Mouse (Mus musculus) gastrocnemius, adult 8-10 months (tissue): ENCODE measurements around the gene Afm. TPM values are rescaled to one million over a fixed set of nuclear protein-coding genes. Genes with fewer than 3 reads are reported as not detected.

ENCODE experiments used
- DNase-seq, 2 experiments: peaks; one replicate each; pipeline ENCODE4 v3.0.0; 2022; ENCODE audit warnings: low spot score in 2 of 2
- total RNA-seq, 4 experiments: library from RNA; stranded (reverse); gene quantifications; 2 replicates each; pipeline ENCODE4 v1.2.4; 2022

Afm gene
- total RNA-seq, 4 experiments from 2014 or later = 0.16 TPM; not detected in 3

DNA sequence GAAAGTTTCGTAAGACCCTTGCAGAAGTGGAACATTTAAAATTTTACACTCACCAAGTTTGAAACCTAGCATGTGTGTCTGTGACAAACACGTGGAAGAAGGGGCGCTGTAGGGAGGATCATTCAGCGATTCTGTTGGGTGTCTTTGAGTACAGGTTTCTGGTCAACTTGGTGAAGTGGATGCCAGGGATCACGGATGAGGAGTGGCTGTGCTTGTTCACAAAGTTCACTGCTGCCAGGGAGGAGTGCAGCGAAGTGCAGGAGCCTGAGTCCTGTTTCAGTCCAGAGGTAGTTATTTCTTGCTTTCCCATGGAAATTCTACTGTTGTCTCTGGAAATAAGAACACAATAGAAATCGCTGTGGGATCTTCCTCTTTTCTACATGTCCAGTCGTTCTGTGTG is 32.5 kb downstream of the Afm start:
- no peak for DNase-seq

DNA sequence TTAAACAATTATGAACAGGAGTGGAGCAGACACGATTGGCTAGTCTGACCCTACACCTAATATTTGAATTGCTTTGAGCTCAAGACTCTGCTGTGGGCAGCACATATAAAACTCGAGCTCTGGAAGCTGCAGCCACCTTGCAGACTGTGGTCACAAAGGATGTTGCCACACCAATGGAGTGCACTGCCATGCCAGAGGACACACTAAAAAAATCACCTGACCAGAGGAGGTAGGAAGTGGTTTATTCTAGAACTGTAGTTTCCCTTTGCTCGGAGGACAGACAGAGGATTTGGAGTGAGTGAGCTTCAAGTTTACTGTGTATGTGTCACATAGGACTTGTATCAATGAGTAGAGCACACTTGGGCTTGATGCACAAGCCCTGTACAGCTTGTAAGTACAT is 37.3 kb downstream of the Afm start:
- no peak for DNase-seq

DNA sequence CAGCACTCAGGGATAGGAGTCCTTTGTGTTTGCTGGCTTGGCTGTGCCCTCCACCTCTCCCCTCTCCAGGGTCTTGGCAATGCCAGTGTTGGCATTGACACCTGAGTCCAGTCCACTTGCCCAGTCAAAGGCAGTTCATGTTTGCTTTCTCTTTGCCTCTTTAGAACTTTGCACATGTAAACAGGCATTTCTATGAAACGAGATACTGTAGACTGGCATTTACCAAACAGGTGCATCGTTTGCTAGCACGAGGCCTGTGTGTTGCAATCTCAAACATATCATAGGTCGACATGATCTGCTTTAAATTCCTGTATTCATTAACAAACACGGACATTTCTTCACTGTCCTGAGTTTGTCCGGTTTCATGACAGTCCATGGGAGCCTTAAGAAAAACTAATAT is 42.0 kb downstream of the Afm start, which contains the start of gene 5830473C10Rik:
Gene 5830473C10Rik (plus strand): TSS at position 365 of the 400 bp plus-strand sequence.
- DNase-seq = no peak

DNA sequence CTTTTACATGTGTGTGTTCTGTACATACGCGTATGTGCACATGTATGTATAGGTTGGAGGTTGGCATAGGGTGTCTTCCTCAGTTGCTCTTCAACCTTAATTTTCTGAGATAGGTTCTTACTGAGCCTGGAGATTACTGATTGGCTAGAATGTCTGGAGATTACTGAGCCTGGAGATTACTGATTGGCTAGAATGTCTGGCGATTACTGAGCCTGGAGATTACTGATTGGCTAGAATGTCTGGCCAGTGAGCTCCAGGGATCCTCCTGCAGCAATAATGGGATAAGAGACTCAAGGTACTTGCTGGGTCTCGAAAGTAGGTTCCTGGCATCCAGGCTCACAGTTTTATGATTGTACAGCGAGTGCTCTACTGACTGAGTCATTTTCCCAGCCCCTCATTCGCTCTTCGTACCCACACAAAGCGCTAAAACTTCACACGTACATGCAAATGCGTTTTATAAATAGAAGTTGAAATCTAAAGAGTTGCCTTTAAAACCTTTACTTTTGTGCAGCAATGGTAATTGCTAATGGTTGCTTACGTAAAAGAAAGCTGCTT is 43.1 kb downstream of the Afm start:
- DNase-seq = no peak

DNA sequence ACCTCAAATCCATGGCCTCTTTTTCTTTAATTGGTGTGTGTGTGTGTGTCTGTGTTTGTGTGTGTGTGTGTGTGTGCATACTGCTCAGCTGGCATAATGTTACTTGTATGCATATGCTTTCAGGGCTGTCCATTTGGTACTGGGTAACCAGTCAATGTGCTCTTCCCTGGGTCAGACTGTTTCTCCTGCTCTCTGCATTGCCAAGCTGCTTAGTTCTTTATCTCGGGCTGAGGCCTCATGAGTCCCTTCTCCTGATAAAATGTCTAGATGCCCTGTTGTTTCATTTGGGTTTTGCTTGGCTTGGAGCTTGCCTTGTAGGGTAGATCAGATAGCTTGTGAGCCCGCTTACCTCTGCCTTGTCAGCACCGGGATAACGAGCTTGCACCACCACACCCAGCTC is 44.1 kb downstream of the Afm start:
- no peak for DNase-seq

DNA sequence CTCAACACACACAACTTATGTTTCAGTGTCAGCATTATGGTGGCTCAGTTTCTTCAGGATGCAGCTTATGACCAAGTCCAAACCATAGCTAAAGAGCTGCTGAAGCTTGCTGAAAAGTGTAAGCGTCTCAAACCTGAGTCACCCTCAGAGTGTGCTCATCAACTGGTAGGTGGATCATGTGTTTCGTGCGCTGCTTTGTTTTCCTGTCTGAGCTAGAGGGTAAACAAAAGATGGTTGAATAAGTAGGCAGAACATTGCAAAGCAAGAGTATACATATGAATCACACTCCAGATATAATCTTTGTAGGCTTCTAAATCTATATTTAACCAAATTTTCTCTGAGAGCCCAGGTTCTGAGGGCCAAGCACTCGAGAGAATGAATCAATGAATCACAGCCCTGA is 45.4 kb downstream of the Afm start:
- no peak for DNase-seq

DNA sequence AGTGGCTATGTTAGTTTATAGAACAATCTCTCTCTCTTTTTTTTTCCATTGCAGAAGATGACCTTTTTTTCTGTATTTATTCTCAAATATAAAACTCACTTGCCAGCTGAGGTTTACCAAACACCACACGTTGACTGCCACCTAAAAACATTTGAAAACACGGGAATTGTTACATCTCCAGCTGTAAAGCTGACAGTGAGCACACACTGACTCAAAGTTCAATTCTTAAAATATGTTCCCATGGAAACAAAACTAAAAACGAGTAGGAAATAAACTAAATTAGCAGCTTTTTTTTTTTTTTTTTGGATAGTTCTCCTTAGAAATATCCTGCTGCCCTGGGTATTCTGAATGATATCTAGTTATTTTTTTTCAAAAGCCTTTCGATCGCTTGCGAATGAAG is 46.5 kb downstream of the Afm start:
- no peak for DNase-seq

DNA sequence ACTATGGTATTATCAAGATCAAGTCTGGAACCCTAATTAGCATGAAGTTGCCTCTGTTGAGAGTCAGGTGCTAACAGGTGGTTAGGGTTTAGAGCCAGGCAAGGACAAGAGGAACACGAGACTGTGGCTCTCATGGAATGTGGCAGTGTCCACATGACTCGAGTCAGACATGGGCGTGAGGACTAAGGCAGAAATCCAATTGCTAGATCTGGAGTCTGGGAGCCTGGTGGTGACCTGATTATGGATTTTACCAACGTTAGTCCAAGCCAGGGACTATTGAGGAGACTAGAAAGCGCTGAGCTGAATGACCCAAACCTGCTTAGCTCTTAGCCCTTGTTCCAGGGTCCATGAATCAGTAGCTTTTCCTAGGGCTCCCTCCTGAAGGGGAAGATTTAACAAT is 49.1 kb downstream of the Afm start:
- no peak for DNase-seq

DNA sequence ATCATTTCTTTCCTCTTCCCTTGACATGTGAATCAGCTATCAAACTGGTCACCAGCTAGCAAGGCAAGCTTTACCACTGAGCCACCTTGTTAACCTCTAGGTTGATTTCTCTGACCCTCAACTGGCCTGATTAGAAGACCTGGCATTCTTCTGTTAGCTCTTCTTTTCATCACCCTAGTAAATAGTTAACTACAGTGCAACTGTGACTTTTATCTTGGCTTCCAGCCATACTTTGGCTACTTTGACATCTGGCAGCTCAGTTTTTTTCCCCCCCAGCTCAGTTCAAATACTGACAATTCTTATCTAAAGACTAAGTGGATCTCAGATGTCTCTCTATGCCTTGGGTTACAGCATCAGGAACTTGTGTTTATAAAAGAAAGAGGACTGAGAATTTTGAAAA is 49.6 kb downstream of the Afm start:
- no peak for DNase-seq

DNA sequence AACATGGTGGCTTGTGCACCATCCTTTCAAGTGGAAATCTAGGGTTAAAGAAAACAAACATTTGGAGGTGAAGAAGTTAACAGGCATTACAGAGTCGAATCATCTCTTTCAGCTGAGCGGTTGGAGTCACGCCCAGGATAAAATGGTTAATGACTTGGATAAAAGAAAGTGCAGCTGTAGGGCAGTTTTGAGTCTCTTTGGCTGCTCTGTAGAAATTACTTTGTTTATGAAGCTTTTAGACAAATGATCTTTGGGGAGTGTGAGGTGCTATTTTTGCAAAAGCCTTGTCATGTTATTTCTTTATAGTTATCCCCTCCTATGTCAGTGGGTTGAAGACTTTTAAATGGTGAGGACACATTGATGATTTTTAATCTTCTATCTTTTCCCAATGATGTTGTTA is 52.5 kb downstream of the Afm start:
- DNase-seq = no peak

DNA sequence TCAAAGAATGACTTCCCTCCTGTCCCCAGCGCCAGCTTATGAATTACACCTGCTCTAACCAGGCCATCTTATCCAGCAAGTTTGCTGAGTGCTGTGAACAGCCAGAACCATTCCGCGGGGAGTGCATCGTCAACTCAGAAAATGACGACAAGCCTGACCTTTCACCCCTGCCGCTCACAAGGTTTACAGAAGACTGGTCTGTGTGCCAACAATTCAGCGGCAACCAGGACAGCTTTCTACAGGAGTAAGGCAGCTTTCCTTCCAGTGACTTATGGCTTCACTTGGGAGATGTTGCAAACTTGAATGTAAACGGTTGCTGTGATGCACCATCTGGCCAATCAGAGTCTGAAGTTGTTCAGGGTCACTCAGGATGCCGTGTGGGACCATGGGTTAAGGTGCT is 59.0 kb downstream of the Afm start:
- DNase-seq = no peak

DNA sequence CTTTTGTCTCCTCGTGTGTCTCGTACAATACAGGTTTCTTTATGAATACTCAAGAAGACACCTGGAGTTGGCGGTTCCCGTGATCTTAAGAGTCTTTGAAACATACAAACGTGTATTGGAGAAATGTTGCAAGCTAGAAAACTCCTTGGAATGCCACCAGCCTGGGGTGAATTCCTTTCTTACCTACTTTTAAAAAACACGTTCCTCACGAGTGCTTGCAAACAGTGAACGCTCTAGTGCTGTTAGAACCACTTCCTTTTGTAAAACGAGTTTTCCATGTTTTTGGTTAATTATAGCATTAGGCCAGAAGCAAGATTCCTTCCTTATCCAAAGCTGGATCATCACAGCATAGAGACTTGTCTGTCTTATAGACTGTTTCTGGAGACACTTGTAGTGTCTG is 60.8 kb downstream of the Afm start:
- no peak for DNase-seq

DNA sequence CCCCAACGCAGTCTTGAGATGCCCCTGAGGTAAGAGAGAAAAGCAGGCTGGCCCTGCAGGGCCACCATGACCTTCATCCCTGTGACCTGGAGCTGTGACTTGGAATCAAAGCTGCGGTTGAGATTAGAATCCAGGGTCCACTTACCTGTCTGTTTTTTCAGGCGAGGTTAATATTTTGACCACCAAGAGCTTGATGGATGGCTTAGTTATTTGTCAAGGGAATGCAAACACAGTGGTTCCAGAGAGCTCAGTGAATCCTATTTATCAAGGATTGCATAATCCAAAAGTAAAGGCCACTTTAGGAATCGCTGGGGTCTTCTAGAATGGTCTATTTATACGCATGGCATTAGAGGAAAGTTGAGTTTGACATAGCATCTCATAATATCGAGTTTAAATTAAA is 63.4 kb downstream of the Afm start:
- no peak for DNase-seq

DNA sequence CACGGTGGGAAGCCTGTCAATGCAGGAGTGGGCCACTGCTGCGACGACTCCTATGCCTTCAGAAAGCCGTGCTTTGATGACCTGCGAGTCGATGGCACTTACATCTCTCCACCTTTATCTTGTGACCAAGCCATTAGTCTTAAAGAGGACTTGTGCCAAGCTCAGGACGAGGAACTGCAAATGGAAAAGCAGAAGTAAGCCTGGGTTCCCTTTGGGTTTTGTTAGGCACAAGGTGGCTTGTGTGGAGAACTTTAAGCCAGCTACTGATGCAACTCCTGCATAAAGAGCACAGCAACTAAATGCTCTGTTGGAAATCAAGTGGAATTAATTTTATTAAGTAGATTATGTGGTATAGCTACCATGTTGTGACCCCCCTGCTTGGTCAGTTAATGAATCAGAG is 66.1 kb downstream of the Afm start:
- DNase-seq = no peak

DNA sequence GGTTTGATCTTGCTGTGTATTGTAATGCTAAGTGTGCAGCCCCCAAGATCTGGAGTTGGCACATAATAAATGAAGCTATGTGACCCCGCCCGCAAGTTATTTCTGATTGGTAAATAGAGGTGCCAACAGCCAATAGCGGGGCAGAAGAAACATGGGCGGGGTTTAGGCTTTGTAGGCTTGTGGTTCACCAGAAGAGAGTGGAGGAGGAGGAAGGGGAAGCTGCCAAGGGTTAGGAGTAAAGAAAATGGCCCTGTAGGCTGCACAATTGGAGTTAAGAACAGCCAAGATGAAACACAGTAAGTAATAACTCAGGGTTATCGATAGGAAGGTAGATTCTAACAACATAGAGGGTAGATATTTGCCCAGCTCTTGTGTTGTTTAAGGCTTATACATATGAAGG is 67.8 kb downstream of the Afm start:
- no peak for DNase-seq

DNA sequence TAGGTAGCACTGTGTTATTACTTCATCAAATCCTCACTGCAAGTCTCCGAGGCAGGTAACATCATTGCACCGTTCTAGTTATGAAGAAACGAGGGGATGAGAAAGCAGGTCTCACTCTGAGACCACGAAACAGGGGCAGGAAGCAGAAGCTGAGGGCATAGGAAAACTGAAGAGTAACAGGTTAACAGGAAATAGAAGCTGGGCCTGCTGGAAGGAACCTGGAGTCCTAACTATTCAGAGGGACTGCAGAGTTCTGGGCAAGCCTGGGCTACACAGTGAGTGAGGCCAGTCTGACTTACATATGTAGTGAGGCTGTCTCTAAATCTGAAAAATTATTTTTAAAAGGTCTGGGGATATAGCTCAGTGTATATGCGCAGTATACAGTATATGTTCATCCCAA is 69.4 kb downstream of the Afm start:
- DNase-seq = no peak

DNA sequence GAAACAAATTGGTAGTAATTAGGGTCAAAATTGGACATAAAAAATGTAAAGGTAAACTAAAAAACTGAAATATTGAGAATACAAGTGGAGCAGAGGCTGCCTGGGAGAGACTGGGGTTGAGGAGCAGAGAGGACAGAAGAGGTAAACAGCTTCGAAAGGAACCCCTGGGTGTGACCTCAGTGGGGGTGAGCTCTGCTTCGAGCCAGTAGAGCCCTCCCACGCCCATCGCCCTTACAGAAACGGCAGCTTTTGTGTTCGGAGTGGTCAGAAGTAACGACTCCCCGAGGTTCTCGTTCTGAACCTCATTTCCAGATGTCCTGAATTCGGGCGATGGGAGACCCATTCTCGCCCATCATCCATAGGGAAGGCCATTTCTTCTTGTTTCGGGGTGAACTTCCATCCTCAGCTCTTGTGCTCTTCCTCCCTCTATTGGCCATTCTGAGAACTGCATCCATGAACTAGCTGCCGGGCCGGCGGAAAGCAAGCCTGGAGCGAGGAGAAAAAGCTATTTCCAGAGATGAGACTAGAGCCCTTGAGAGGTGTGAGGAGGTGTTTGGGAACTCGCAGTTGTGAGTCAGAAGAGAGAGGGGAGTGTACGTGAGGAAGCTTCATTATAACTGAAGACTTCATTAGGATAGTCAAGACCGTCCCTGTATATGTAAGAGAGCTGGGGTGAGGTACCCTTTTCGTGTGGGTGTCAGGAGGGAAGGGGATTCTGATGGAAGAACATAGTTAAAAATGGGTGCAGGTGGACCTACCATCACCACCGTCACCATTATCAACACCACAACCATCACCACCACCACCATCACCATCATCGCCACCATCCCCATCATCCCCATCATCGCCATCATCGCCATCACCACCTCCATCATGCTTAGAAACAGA is 70.2 kb downstream of the Afm start:
- peak in 1 of 2 experiments; percentile 22 for DNase-seq

DNA sequence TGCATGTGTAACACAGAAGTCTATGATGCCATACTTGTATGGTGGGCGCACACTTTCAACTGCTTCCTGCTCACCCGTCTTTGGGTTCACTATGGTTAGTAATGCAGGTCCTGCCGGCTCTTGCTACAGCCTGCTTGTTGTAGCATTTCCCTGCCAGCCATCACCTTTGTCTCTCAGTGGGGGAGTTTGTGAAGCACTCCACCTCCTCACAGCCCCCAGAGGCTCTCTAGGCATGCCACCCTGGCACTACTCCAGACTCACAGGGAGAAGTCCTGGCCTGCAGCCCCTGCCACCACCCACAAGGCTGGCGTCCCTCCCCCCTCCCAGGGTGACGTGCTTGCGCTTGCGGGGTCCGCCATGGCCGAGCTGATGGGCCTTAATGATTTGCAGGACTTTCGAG is 71.9 kb downstream of the Afm start:
- DNase-seq = no peak

DNA sequence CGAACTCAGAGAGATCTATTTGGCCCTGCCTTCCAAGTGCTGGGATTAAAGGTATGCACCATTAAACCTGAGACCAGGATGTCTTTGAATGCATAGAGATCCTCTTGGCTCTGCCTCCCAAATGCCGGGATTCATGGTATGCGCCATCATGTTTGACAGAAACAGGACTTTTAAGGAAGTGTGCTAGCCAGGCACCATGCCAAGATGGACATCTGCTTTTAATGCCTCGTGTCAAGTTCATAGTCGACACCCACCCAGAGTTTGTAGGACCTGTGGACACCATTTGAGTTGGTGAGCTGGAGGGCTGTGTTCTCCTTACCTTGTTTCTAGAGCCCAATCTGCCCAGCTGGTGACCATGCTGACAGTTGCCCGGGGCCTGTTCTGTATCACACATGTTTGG is 73.2 kb downstream of the Afm start:
- no peak for DNase-seq

DNA sequence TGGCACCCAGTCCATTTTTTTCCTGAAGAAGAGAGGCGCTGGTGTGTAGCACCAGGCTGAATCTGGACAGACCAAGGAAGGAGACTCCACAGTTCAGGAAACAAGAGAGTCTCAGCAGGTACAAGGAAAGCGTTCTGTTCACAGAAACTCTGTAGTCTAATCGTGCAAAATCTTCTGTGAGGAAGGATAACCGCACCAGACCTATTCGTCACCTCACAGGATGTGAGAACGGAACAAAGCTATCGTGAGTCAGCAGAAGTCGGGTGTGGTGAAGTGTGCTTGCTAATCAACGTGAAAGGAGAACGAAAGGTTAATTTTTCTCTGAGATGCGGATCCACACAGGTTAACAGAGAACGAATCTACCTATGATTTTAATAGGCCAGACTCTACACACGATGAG is 76.2 kb downstream of the Afm start:
- no peak for DNase-seq

DNA sequence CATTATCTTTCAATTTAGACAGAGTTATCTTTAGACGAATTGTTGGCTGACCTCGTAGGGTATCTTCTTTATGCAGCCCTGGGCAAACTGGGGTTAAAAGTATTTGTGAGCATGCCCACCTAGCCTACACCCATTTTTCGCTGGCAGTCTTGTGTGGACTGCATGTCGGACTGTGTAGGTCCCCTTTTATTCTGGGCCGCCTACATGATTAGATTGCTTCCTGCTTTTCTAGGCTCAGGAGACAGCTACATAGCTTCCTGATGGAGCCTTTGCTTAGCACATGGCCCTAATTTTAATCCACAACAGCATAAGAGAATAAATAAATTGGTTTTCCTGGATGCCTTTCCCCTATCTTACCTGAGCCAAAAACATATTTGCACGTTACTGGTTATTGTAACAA is 77.4 kb downstream of the Afm start:
- no peak for DNase-seq

DNA sequence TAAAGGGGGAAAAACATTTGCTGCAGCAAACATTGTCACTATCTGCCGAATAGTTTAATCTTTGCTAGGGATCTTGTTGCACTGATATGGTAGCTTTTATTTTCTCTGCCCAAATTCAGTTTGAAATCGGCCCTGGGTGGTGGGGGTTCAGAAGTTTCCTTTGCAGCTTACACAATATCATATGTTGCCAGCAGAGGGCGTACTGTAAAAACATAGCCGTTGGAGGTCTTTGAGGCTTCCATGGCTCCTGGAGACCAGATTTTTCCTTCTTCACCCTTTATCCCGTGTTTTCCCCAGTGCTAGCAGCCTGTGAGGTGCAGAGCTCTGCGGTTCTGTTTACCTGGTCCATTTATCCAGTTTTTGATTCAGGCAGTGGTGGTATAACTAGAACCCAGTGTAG is 82.7 kb downstream of the Afm start:
- DNase-seq = no peak
